Mouse (Mus musculus) brain, embryonic 14.5 days (tissue): ENCODE measurements around the gene Dennd1a.

Source experiments
- CTCF ChIP-seq: fragments of 200-500 bp; IDR thresholded peaks from 2 replicates; pipeline ENCODE4 v1.5.1; 2012; ENCODE audit warnings: inconsistent platforms, mild to moderate bottlenecking, moderate library complexity, borderline replicate concordance; ENCODE audit not compliant: insufficient read depth, insufficient read length; ENCODE audit errors: extremely low read depth
- POLR2A ChIP-seq: fragments of 200-500 bp; IDR thresholded peaks from 2 replicates; pipeline ENCODE4 v1.6.1; 2012; ENCODE audit warnings: mild to moderate bottlenecking, inconsistent platforms, borderline replicate concordance; ENCODE audit not compliant: poor library complexity, insufficient read depth, insufficient read length, severe bottlenecking; ENCODE audit errors: extremely low read depth

DNA sequence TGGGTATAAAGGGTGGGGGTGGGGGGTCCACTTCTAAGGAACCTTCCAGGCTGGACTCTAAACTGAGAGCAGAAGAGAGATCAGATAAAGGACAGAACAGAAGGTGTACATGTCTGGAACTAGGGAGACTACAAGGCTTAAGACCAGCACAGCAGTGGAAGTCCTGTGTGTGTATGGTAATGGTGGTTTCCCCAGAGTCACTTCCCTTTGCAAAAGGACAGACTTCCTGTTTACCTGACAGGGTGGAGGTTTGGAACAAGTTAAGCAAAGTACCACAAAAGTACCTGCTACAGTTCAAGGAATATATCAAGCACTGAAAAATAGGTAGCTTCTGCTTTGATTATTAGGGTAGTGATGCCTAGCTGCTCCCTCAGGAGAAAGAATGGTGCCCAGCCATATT lies 215.1 kb downstream of the Dennd1a start:
- TF ChIP-seq POLR2A: no peak
- TF ChIP-seq CTCF: no peak
